Mouse (Mus musculus) embryonic facial prominence, embryonic 11.5 days (tissue): ENCODE data around the gene Gm45618. TPM values are rescaled to one million over a fixed set of nuclear protein-coding genes. Genes with fewer than 3 reads are reported as not detected.
A peak's percentile ranks its signal among the peaks of the same experiment; 100 is the strongest.
"Not testable (repeated sequence)": the region's sequence is repeated elsewhere in the genome, so short reads cannot be mapped to it uniquely, and the experiment has no call there.

ENCODE experiments used
- ATAC-seq: fragments of 200-750 bp; cut with Nextera tagmentation; replicated peaks from 2 replicates; pipeline ENCODE4 v1.8.0; 2017; ENCODE audit warnings: low read depth; ENCODE audit not compliant: insufficient number of reproducible peaks, low FRiP score, low TSS enrichment
- DNase-seq: peaks from one replicate; pipeline ENCODE4 v3.0.0-alpha.2; 2015; ENCODE audit warnings: low spot score
- H3K27ac ChIP-seq: fragments of 300-500 bp; sonication (generic); replicated peaks from 2 replicates; pipeline ENCODE4 v1.5.1; 2014; ENCODE audit warnings: mild to moderate bottlenecking, low read depth, low read length, control low read depth
- H3K27me3 ChIP-seq: fragments of 300-500 bp; sonication (generic); 2 replicates; pipeline ENCODE4 v1.6.1; 2014; ENCODE audit warnings: mild to moderate bottlenecking, low read length, moderate library complexity, mixed read lengths; ENCODE audit not compliant: control insufficient read depth, insufficient read depth
- H3K36me3 ChIP-seq: fragments of 300-500 bp; sonication (generic); replicated peaks from 2 replicates; pipeline ENCODE4 v1.6.1; 2014; ENCODE audit warnings: low read depth, mild to moderate bottlenecking, low read length, moderate library complexity, mixed read lengths; ENCODE audit not compliant: control insufficient read depth, insufficient read depth
- H3K4me1 ChIP-seq: fragments of 300-500 bp; sonication (generic); 2 replicates; pipeline ENCODE4 v1.6.1; 2014; ENCODE audit warnings: low read length, mixed read lengths; ENCODE audit not compliant: control insufficient read depth, insufficient read depth
- H3K4me2 ChIP-seq: fragments of 300-500 bp; sonication (generic); 2 replicates; pipeline ENCODE4 v1.6.1; 2014; ENCODE audit warnings: low read depth, mild to moderate bottlenecking, control low read depth, low read length, moderate library complexity
- H3K4me3 ChIP-seq: fragments of 300-500 bp; sonication (generic); 2 replicates; pipeline ENCODE4 v1.5.1; 2014; ENCODE audit warnings: low read depth, low read length, control low read depth
- H3K9ac ChIP-seq: fragments of 300-500 bp; sonication (generic); replicated peaks from 2 replicates; pipeline ENCODE4 v1.6.1; 2014; ENCODE audit warnings: mild to moderate bottlenecking, control low read depth, low read length
- H3K9me3 ChIP-seq: fragments of 300-500 bp; sonication (generic); replicated peaks from 2 replicates; pipeline ENCODE4 v1.6.1; 2016; ENCODE audit warnings: mild to moderate bottlenecking, low read length, inconsistent platforms, mixed read lengths; ENCODE audit not compliant: control insufficient read depth
- WGBS: fragments of 180-500 bp; shearing (Covaris S2); extraction: QIAGEN DNeasy Blood & Tissue Kit; methylation state at CpG from one replicate; pipeline ENCODE4 v1.1.7; 2014; 5-methylcytosine and 5-hydroxymethylcytosine counted together
- polyA plus RNA-seq: library from polyadenylated mRNA; unstranded; fragments of >200 nt; fragmentation: Nextera tagmentation; extraction: Ambion mirVana; gene quantifications from 2 replicates; pipeline ENCODE4 v1.2.1, GENCODE M21; 2014

The Gm45618 gene
- not detected in 2 replicates for polyA plus RNA-seq

DNA sequence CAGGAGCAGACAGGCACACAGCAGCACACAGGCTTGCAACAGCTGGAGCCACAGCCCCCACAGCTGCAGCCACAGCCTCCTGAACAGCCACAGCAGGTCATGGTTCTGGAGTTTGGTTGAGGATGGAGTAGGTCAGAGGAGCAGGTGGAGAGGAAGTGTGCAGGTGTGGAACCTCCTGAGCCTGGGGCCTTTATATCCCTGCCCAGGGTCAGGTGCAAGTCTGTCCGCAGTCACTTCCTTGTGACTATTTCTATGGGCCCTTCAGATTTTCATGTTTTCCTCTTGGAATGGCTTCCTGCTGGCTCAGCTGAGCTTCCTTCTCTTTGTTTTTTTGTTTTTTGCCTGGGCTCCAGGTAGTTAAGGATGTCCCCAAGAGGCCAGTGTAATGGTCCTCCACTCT lies at the start of gene Gm45618:
Gene Gm45618 (minus strand): TSS at position 101 of the 400 bp plus-strand sequence.
- WGBS, result 92% methylated on average over 1 of the region's 1 CpGs

DNA sequence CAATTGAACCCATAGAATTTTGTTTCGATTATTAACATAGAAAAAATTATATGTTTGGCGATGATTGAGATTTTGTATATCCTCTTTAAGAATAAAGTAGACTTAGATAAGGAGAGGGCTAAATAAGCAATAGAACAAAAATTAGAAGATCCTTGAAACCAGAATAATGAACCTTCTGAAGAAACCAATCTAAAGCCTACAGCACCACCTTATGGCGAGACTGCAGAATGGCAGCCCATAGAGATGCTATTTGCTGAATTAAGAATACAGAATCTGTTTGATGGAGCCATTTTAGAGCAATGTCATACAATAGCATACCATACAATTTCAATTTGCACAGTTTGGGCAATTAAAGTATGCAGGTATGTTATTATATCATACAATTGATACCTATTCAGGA lies 49.3 kb upstream of the Gm45618 start:
- WGBS, result 44% methylated on average over 3 of the region's 3 CpGs
- Histone ChIP-seq H3K4me1 (no peaks in the 10 kb centered on the region), H3K9ac (no peak overlapping the region), H3K9me3 (no peaks in the 10 kb centered on the region), H3K27me3 (no peaks in the 10 kb centered on the region), H3K4me3 (no peak overlapping the region), H3K4me2 (no peak overlapping the region), H3K36me3 (no peaks in the 10 kb centered on the region), H3K27ac (no peak overlapping the region)
- DNase-seq (peak; percentile 76), ATAC-seq (no peak)

More for the DNA sequence above, at the start of gene Gm45618:
- H3K4me1 ChIP-seq, H3K36me3 ChIP-seq, H3K4me2 ChIP-seq, H3K4me3 ChIP-seq, ATAC-seq, DNase-seq, H3K27me3 ChIP-seq, H3K9ac ChIP-seq, H3K27ac ChIP-seq, H3K9me3 ChIP-seq: not testable (repeated sequence)

GRCm38 (mm10) chr7:142165639-142166038 lies 45.1 kb upstream of the Gm45618 start, which contains the start of gene Gm4553:
Gene Gm4553 (minus strand): TSS chr7:142165739.
- H3K4me2 ChIP-seq, H3K36me3 ChIP-seq: not testable (repeated sequence)

DNA sequence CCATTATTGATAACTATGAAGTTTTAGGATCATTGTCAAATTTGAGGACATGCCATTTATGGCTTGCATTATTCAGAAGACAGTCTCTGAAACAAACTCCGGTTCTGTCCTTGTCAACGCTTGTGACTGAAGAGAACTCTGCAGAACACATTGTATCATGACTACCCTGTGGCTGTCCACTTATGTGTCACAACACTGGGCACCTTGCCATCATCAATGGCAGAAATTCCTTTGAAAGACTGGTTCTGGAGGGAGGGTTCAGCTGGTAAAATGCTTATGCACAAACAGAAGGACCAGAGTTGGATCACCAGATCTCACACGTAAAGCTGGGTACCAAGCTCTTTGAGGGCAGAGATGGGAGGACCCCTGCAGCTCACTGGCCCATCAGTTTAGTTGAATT lies 38.8 kb upstream of the Gm45618 start:
- ATAC-seq, result no peak
- no peak overlapping the region for H3K27ac ChIP-seq
- H3K4me3 ChIP-seq, result no peak overlapping the region
- no peak for DNase-seq
- H3K36me3 ChIP-seq, result no peaks in the 10 kb centered on the region
- H3K4me1 ChIP-seq, result no peaks in the 10 kb centered on the region
- no peaks in the 10 kb centered on the region for H3K9me3 ChIP-seq
- no peak overlapping the region for H3K4me2 ChIP-seq
- H3K9ac ChIP-seq, result no peak overlapping the region
- WGBS, result 92% methylated on average over 3 of the region's 3 CpGs
- no peaks in the 10 kb centered on the region for H3K27me3 ChIP-seq

More at GRCm38 (mm10) chr7:142165639-142166038, 45.1 kb upstream of the Gm45618 start, which contains the start of gene Gm4553:
- not testable (repeated sequence) for H3K27me3 ChIP-seq, ATAC-seq, DNase-seq, H3K9ac ChIP-seq, H3K27ac ChIP-seq, H3K4me1 ChIP-seq, H3K9me3 ChIP-seq, H3K4me3 ChIP-seq

- not testable (repeated sequence) for H3K36me3 ChIP-seq, H3K27ac ChIP-seq, H3K9me3 ChIP-seq, H3K27me3 ChIP-seq, DNase-seq, H3K9ac ChIP-seq, ATAC-seq, H3K4me1 ChIP-seq, H3K4me2 ChIP-seq, H3K4me3 ChIP-seq
- WGBS, result 47% methylated on average over 2 of the region's 2 CpGs
Measured at GRCm38 (mm10) chr7:142157013-142157412, 36.5 kb upstream of the Gm45618 start, which contains the start of gene Gm29735. Gene Gm29735 (minus strand): TSS chr7:142157113.

- H3K36me3 ChIP-seq, result no peaks in the 10 kb centered on the region
- H3K4me3 ChIP-seq, result no peak overlapping the region
- no peaks in the 10 kb centered on the region for H3K4me1 ChIP-seq
- H3K27ac ChIP-seq, result no peak overlapping the region
- no peaks in the 10 kb centered on the region for H3K27me3 ChIP-seq
- WGBS, result 74% methylated on average over 1 of the region's 1 CpGs
- ATAC-seq (no peak), DNase-seq (no peak)
- no peak overlapping the region for H3K9ac ChIP-seq
- no peak overlapping the region for H3K4me2 ChIP-seq
- H3K9me3 ChIP-seq, result no peaks in the 10 kb centered on the region
Measured at GRCm38 (mm10) chr7:142155308-142155707, 34.8 kb upstream of the Gm45618 start.

GRCm38 (mm10) chr7:142152191-142152590 lies 31.7 kb upstream of the Gm45618 start:
- ATAC-seq (no peak), DNase-seq (no peak)
- H3K4me1 ChIP-seq, result no peaks in the 10 kb centered on the region
- WGBS, result 74% methylated on average over 4 of the region's 4 CpGs
- no peaks in the 10 kb centered on the region for H3K9me3 ChIP-seq
- H3K27me3 ChIP-seq, result no peaks in the 10 kb centered on the region
- H3K9ac ChIP-seq, result no peak overlapping the region
- H3K4me2 ChIP-seq, result no peak overlapping the region
- H3K4me3 ChIP-seq, result no peak overlapping the region
- no peak overlapping the region for H3K27ac ChIP-seq
- H3K36me3 ChIP-seq, result no peaks in the 10 kb centered on the region

- Histone ChIP-seq H3K4me1 (no peaks in the 10 kb centered on the region), H3K36me3 (no peaks in the 10 kb centered on the region), H3K27ac (no peak overlapping the region), H3K4me2 (no peak overlapping the region), H3K4me3 (no peak overlapping the region), H3K27me3 (no peaks in the 10 kb centered on the region), H3K9ac (no peak overlapping the region), H3K9me3 (no peaks in the 10 kb centered on the region)
- DNase-seq (no peak), ATAC-seq (no peak)
Measured at GRCm38 (mm10) chr7:142148633-142149032, 28.1 kb upstream of the Gm45618 start.
